Mouse (Mus musculus): ENCODE results near the gene Adgrl2.

- TF ChIP-seq CTCF (IDR thresholded peaks at IDR 0.05; ENCODE audit: borderline replicate concordance, control insufficient read depth, extremely low read depth, insufficient read depth, low read length, poor library complexity) (no peak), POLR2A (IDR thresholded peaks at IDR 0.05; ENCODE audit: control insufficient read depth, extremely low read depth, insufficient read depth, low read length, poor library complexity) (no peak)
Measured at GRCm38 (mm10) chr3:148981776-148982175, 8.6 kb downstream of the Adgrl2 start.

All from thymus, adult 2 months (tissue).